Mouse (Mus musculus): ENCODE results near the gene Jade2.

DNA sequence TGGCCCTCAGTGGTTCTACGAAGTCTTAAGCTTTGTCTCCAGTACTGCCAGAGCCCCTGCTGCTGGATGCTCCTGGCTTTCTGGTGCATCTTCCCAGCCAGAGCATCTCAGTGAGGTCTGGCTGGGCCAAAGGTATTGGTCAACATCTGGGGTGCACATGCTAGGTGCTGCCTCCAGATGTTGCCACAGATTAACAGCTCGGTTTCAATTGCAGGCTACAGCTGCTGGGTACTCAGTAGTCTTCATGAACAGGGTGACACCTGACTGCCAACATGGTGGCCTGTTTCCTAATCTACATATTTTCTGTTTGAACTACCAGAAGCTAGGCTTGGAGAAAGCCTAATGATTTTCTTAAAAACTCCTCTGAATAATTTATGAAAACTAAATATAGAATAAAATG, 18.3 kb downstream of the Jade2 start:
- TF ChIP-seq CTCF (conservative IDR thresholded peaks at IDR 0.05 in 1 of 2, IDR thresholded peaks at IDR 0.05 in 1 of 2; ENCODE audit: low read depth in 2 of 2, low read length in 2 of 2) (peak in 1 of 2 experiments; percentile 53; a peak in 2 of 4 replicates), EP300 (IDR thresholded peaks at IDR 0.05; ENCODE audit: low read length) (peak; percentile 77), POLR2A (IDR thresholded peaks at IDR 0.05; ENCODE audit: low read depth, low read length) (no peak), ELF1 (IDR thresholded peaks at IDR 0.05; ENCODE audit: low read depth, low read length) (no peak), TBP (conservative IDR thresholded peaks at IDR 0.05; ENCODE audit: low read depth, low read length) (no peak), MYC (IDR thresholded peaks at IDR 0.05; ENCODE audit: low read depth, low read length) (peak; percentile 90), USF1 (IDR thresholded peaks at IDR 0.05; ENCODE audit: low read depth, low read length) (no peak), MAX (IDR thresholded peaks at IDR 0.05; ENCODE audit: low read length) (peak; percentile 73), UBTF (IDR thresholded peaks at IDR 0.05; ENCODE audit: low read depth, low read length) (no peak), MEF2A (IDR thresholded peaks at IDR 0.05; ENCODE audit: borderline replicate concordance, low read depth, low read length) (peak; percentile 76; the same call in 1 of the 2 replicates), SIN3A (IDR thresholded peaks at IDR 0.05; ENCODE audit: low read length) (peak; percentile 79)
